Mouse (Mus musculus) lung, adult 2 months (tissue): Measurements from ENCODE around the gene Calml4.

Experiments
- CTCF ChIP-seq: fragments of 200-500 bp; IDR thresholded peaks from 2 replicates; pipeline ENCODE4 v1.5.1; 2011; ENCODE audit warnings: mild to moderate bottlenecking, low read length, control low read depth; ENCODE audit not compliant: insufficient read depth
- POLR2A ChIP-seq: fragments of 200-500 bp; IDR thresholded peaks from 2 replicates; pipeline ENCODE4 v1.6.1; 2011; ENCODE audit warnings: low read depth, mild to moderate bottlenecking, control low read depth, low read length, borderline replicate concordance; ENCODE audit errors: extremely low read depth

DNA sequence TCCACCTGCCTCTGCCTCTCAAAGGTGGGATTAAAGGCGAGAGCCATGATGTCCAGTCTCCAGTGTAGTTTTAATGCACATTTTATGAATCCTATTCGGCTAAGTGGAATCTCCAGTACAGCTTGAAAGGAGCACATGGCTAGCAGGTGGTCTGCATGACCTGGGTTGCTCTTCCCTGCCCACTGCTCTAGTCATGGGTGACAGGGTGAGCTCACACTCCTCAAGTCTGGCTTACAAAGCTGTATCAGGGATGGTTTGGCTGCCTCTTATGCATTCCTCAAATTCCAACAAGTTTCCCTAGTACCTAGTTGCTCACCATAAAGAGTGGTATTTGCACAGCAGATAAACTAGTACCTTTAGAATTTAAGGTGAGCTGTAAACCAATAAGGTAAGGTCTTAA is 19.9 kb downstream of the Calml4 start:
- no peak for TF ChIP-seq POLR2A
- no peak for TF ChIP-seq CTCF
